Mouse (Mus musculus) thymus, adult 2 months (tissue): Measurements from ENCODE around the gene Kpna1.

Experiments
- CTCF ChIP-seq: fragments of 200-500 bp; IDR thresholded peaks from 2 replicates; pipeline ENCODE4 v1.5.1; 2012; ENCODE audit warnings: mild to moderate bottlenecking, control low read depth, low read length, moderate library complexity, borderline replicate concordance; ENCODE audit not compliant: control insufficient read depth, poor library complexity, insufficient read depth; ENCODE audit errors: extremely low read depth
- POLR2A ChIP-seq: fragments of 200-500 bp; IDR thresholded peaks from 2 replicates; pipeline ENCODE4 v1.6.1; 2012; ENCODE audit warnings: mild to moderate bottlenecking, low read length, control low read depth, moderate library complexity; ENCODE audit not compliant: control insufficient read depth, poor library complexity, insufficient read depth; ENCODE audit errors: extremely low read depth

DNA sequence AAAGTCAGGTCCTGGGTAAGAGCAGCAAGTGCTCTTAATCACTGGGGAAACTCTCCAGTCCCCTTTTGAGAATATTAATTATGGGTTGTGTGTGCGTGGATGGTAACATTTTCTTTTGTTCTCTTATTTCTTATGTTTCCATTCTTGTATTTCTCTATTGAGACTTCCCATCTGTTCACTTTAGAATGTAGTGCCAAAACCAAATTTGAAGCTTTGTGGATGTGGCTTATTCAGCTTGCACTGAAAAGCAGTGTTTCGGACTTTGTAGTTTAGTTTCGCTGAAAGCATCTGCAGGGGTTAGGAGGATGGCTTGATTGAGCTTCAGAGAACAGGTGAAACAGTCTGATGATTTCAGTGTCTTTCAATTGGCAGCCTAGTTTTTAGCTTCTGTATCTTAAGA is 14.8 kb downstream of the Kpna1 start:
- TF ChIP-seq POLR2A (no peak), CTCF (no peak)
